Mouse (Mus musculus) neural tube, embryonic 15.5 days (tissue): ENCODE measurements around the gene Grk5. TPM values are rescaled to one million over a fixed set of nuclear protein-coding genes. Genes with fewer than 3 reads are reported as not detected.

Source experiments
- ATAC-seq: fragments of 200-750 bp; cut with Nextera tagmentation; 2 replicates; pipeline ENCODE4 v1.8.0; 2017; ENCODE audit warnings: mild to moderate bottlenecking, moderate TSS enrichment, moderate library complexity; ENCODE audit not compliant: low FRiP score
- H3K27ac ChIP-seq: fragments of 300-500 bp; sonication (generic); replicated peaks from 2 replicates; pipeline ENCODE4 v1.5.1; 2015; ENCODE audit warnings: mild to moderate bottlenecking, inconsistent platforms
- H3K27me3 ChIP-seq: fragments of 300-500 bp; sonication (generic); replicated peaks from 2 replicates; pipeline ENCODE4 v1.6.1; 2015; ENCODE audit warnings: inconsistent platforms
- H3K36me3 ChIP-seq: fragments of 300-500 bp; sonication (generic); 2 replicates; pipeline ENCODE4 v1.6.1; 2015; ENCODE audit warnings: inconsistent platforms
- H3K4me1 ChIP-seq: fragments of 300-500 bp; sonication (generic); 2 replicates; pipeline ENCODE4 v1.6.1; 2015; ENCODE audit warnings: inconsistent platforms
- H3K4me2 ChIP-seq: fragments of 300-500 bp; sonication (generic); 2 replicates; pipeline ENCODE4 v1.6.1; 2015; ENCODE audit warnings: inconsistent platforms, mild to moderate bottlenecking, moderate library complexity
- H3K4me3 ChIP-seq: fragments of 300-500 bp; sonication (generic); replicated peaks from 2 replicates; pipeline ENCODE4 v1.5.1; 2015; ENCODE audit warnings: mild to moderate bottlenecking, inconsistent platforms
- H3K9ac ChIP-seq: fragments of 300-500 bp; sonication (generic); replicated peaks from 2 replicates; pipeline ENCODE4 v1.6.1; 2015; ENCODE audit warnings: mild to moderate bottlenecking, inconsistent platforms
- H3K9me3 ChIP-seq: fragments of 300-500 bp; sonication (generic); replicated peaks from 2 replicates; pipeline ENCODE4 v1.6.1; 2016; ENCODE audit warnings: inconsistent platforms
- WGBS: fragments of 180-500 bp; shearing (Covaris S2); methylation state at CpG from one replicate; pipeline ENCODE4 v1.1.7; 2015; ENCODE audit warnings: mixed read lengths; 5-methylcytosine and 5-hydroxymethylcytosine counted together
- polyA plus RNA-seq: library from polyadenylated mRNA; unstranded; fragments of >200 nt; fragmentation: Nextera tagmentation; extraction: Ambion mirVana; gene quantifications from 2 replicates; pipeline ENCODE4 v1.2.1, GENCODE M21; 2015

Grk5 gene
- polyA plus RNA-seq, 1 experiment from 2014 or later, result 2.6 TPM

- no peak overlapping the region for H3K4me2 ChIP-seq
- H3K27me3 ChIP-seq, result no peaks in the 10 kb centered on the region
- no peak overlapping the region for H3K4me3 ChIP-seq
- no peak overlapping the region for H3K27ac ChIP-seq
- no peaks in the 10 kb centered on the region for H3K4me1 ChIP-seq
- H3K9me3 ChIP-seq, result no peaks in the 10 kb centered on the region
- no peak overlapping the region for H3K9ac ChIP-seq
- 67% methylated on average over 3 of the region's 3 CpGs for WGBS
- no peaks in the 10 kb centered on the region for H3K36me3 ChIP-seq
- no peak for ATAC-seq
These were observed 104.7 kb downstream of the Grk5 start for GRCm38 (mm10) chr19:60994214-60994613.

- H3K36me3 ChIP-seq, result no peaks in the 10 kb centered on the region
- H3K9me3 ChIP-seq, result no peaks in the 10 kb centered on the region
- no peaks in the 10 kb centered on the region for H3K27me3 ChIP-seq
- H3K9ac ChIP-seq, result no peak overlapping the region
- no peak for ATAC-seq
- no peak overlapping the region for H3K4me3 ChIP-seq
- H3K27ac ChIP-seq, result no peak overlapping the region
- no peak overlapping the region for H3K4me2 ChIP-seq
- WGBS, result 78% methylated on average over 2 of the region's 2 CpGs
- no peaks in the 10 kb centered on the region for H3K4me1 ChIP-seq
These were observed 105.3 kb downstream of the Grk5 start for GRCm38 (mm10) chr19:60994845-60995244.

- Histone ChIP-seq H3K27ac (no peak overlapping the region), H3K4me3 (no peak overlapping the region), H3K9ac (no peak overlapping the region), H3K9me3 (no peaks in the 10 kb centered on the region), H3K36me3 (no peaks in the 10 kb centered on the region), H3K27me3 (no peaks in the 10 kb centered on the region), H3K4me1 (no peaks in the 10 kb centered on the region), H3K4me2 (no peak overlapping the region)
- 81% methylated on average over 4 of the region's 4 CpGs for WGBS
- ATAC-seq, result no peak
These were observed 108.2 kb downstream of the Grk5 start for GRCm38 (mm10) chr19:60997784-60998183.

GRCm38 (mm10) chr19:60999652-61000051 is 110.1 kb downstream of the Grk5 start:
- H3K9ac ChIP-seq, result no peak overlapping the region
- no peaks in the 10 kb centered on the region for H3K36me3 ChIP-seq
- H3K4me3 ChIP-seq, result no peak overlapping the region
- no peak for ATAC-seq
- 60% methylated on average over 2 of the region's 2 CpGs for WGBS
- H3K4me1 ChIP-seq, result no peaks in the 10 kb centered on the region
- no peaks in the 10 kb centered on the region for H3K9me3 ChIP-seq
- H3K27ac ChIP-seq, result no peak overlapping the region
- H3K4me2 ChIP-seq, result no peak overlapping the region
- H3K27me3 ChIP-seq, result no peaks in the 10 kb centered on the region

GRCm38 (mm10) chr19:61000958-61001357 is 111.4 kb downstream of the Grk5 start:
- no peak overlapping the region for H3K4me2 ChIP-seq
- no peaks in the 10 kb centered on the region for H3K4me1 ChIP-seq
- no peak for ATAC-seq
- H3K36me3 ChIP-seq, result no peaks in the 10 kb centered on the region
- no peaks in the 10 kb centered on the region for H3K27me3 ChIP-seq
- 94% methylated on average over 2 of the region's 2 CpGs for WGBS
- H3K4me3 ChIP-seq, result no peak overlapping the region
- H3K9ac ChIP-seq, result no peak overlapping the region
- H3K9me3 ChIP-seq, result no peaks in the 10 kb centered on the region
- no peak overlapping the region for H3K27ac ChIP-seq

GRCm38 (mm10) chr19:61009266-61009665 is 119.7 kb downstream of the Grk5 start:
- Histone ChIP-seq H3K4me1 (no peaks in the 10 kb centered on the region), H3K9ac (no peak overlapping the region), H3K27me3 (no peaks in the 10 kb centered on the region), H3K4me2 (no peak overlapping the region), H3K9me3 (no peaks in the 10 kb centered on the region), H3K36me3 (no peaks in the 10 kb centered on the region), H3K4me3 (no peak overlapping the region), H3K27ac (no peak overlapping the region)
- 76% methylated on average over 2 of the region's 2 CpGs for WGBS
- ATAC-seq, result no peak

GRCm38 (mm10) chr19:61017477-61018266 is 128.1 kb downstream of the Grk5 start:
- no peaks in the 10 kb centered on the region for H3K9me3 ChIP-seq
- no peak overlapping the region for H3K4me2 ChIP-seq
- H3K4me1 ChIP-seq, result no peaks in the 10 kb centered on the region
- H3K36me3 ChIP-seq, result no peaks in the 10 kb centered on the region
- no peaks in the 10 kb centered on the region for H3K27me3 ChIP-seq
- H3K27ac ChIP-seq, result no peak overlapping the region
- no peak overlapping the region for H3K9ac ChIP-seq
- no peak overlapping the region for H3K4me3 ChIP-seq
- no peak for ATAC-seq
- WGBS, result 89% methylated on average over 1 of the region's 1 CpGs

- 81% methylated on average over 2 of the region's 2 CpGs for WGBS
- Histone ChIP-seq H3K4me1 (no peaks in the 10 kb centered on the region), H3K4me2 (no peak overlapping the region), H3K4me3 (no peak overlapping the region), H3K36me3 (no peaks in the 10 kb centered on the region), H3K27me3 (no peaks in the 10 kb centered on the region), H3K9me3 (no peaks in the 10 kb centered on the region), H3K9ac (no peak overlapping the region), H3K27ac (no peak overlapping the region)
- ATAC-seq, result no peak
These were observed 132.0 kb downstream of the Grk5 start for GRCm38 (mm10) chr19:61021502-61021901.

GRCm38 (mm10) chr19:61021939-61022566 is 132.5 kb downstream of the Grk5 start:
- Histone ChIP-seq H3K36me3 (no peaks in the 10 kb centered on the region), H3K27ac (no peak overlapping the region)
- 77% methylated on average over 3 of the region's 3 CpGs for WGBS

GRCm38 (mm10) chr19:61031570-61031969 is 142.0 kb downstream of the Grk5 start:
- Histone ChIP-seq H3K9ac (no peak overlapping the region), H3K9me3 (no peaks in the 10 kb centered on the region), H3K27me3 (no peaks in the 10 kb centered on the region), H3K4me3 (no peak overlapping the region), H3K27ac (no peak overlapping the region), H3K4me1 (no peaks in the 10 kb centered on the region), H3K4me2 (no peak overlapping the region), H3K36me3 (no peaks in the 10 kb centered on the region)
- no peak for ATAC-seq
- WGBS, result 85% methylated on average over 2 of the region's 2 CpGs

More at GRCm38 (mm10) chr19:61021939-61022566, 132.5 kb downstream of the Grk5 start:
- Histone ChIP-seq H3K9me3 (no peaks in the 10 kb centered on the region), H3K9ac (no peak overlapping the region), H3K4me3 (no peak overlapping the region), H3K4me2 (no peak overlapping the region), H3K27me3 (no peaks in the 10 kb centered on the region), H3K4me1 (no peaks in the 10 kb centered on the region)
- no peak for ATAC-seq

GRCm38 (mm10) chr19:61039151-61039550 is 149.6 kb downstream of the Grk5 start:
- no peaks in the 10 kb centered on the region for H3K27me3 ChIP-seq
- H3K4me2 ChIP-seq, result no peak overlapping the region
- ATAC-seq, result no peak
- no peak overlapping the region for H3K9ac ChIP-seq
- H3K36me3 ChIP-seq, result 0 out of 2 replicates have a peak, but pooled peaks cover 6% of the 10 kb centered on the region
- H3K4me3 ChIP-seq, result no peak overlapping the region
- no peaks in the 10 kb centered on the region for H3K4me1 ChIP-seq
- no peak overlapping the region for H3K27ac ChIP-seq
- no peaks in the 10 kb centered on the region for H3K9me3 ChIP-seq

- ATAC-seq, result no peak
- Histone ChIP-seq H3K4me2 (no peak overlapping the region), H3K9me3 (no peaks in the 10 kb centered on the region), H3K27me3 (no peaks in the 10 kb centered on the region), H3K27ac (no peak overlapping the region), H3K4me1 (no peaks in the 10 kb centered on the region), H3K4me3 (no peak overlapping the region), H3K36me3 (no peaks in the 10 kb centered on the region), H3K9ac (no peak overlapping the region)
- 87% methylated on average over 2 of the region's 2 CpGs for WGBS
These were observed 159.1 kb downstream of the Grk5 start for GRCm38 (mm10) chr19:61048646-61049045.
